Mouse (Mus musculus) gastrocnemius, postnatal 10 days (tissue): Measurements from ENCODE around the gene Crtac1. TPM values are rescaled to one million over a fixed set of nuclear protein-coding genes. Genes with fewer than 3 reads are reported as not detected.
A peak's percentile ranks its signal among the peaks of the same experiment; 100 is the strongest.

Experiments used
- DNase-seq: peaks from one replicate; pipeline ENCODE4 v3.0.0; 2021; ENCODE audit warnings: mixed read lengths
- total RNA-seq, 2 experiments: library from RNA; stranded (reverse); gene quantifications; 2 replicates each; pipeline ENCODE4 v1.2.3; 2021

The Crtac1 gene
- total RNA-seq, 2 experiments from 2014 or later, result 0.26 to 0.29 TPM

DNA sequence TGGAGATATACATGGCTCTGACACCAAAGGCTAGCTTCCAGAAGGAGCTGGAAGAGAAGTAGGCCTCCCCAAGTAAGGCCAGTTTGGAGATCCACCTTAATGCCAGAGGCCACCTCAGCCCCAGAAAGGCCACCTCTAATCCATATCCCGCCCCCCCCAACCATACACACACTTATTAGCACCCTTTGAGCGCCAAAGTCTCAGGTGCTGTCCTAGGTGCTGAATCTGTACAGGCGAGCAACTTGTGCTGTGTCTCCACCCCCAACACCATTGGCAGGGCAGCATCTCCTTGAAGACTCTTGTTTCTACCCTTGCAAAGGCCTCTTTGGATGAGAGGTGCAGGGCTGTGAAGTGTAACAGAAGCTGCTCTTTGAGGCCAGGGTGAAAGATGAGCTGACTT is 6.4 kb downstream of the Crtac1 start:
- DNase-seq, result peak; percentile 16

DNA sequence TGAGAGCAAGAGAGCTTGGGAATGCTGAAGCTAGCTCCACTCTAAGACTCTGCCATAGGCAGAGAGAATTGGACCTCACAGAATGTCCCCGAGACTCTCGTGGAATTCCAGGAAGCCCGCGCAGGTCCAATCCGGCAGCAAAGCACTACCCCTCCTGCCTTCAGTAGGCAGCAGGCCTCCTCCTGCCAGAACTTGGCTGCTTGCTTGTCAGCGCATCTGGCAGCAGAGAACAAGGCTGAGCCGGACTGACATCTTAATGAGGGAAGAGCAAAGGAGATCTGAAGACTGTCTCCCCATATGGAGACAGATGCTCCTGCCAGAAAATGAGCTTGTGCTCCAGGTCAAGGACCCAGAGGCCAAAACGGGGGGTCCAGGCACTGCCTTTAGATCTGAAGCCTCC is 16.5 kb downstream of the Crtac1 start:
- no peak for DNase-seq

DNA sequence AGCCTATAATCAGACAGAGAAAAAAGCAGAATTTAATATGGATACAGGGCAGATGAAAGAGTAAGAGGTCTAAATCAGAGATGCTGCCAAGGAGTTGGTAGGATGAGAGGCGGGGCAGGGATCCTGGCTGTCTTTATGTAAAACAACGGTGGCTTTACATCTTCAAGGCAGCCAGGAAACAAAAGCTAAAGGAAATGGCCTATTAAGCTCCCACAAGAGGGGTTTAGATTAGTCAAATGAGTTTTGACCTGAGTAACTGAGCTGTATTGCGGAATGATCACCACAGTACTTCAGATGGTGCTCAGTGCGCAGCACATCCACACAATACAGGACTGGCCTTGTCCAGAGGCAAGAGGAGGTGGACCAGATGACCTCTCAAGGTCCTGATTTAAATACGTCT is 21.7 kb downstream of the Crtac1 start:
- no peak for DNase-seq

DNA sequence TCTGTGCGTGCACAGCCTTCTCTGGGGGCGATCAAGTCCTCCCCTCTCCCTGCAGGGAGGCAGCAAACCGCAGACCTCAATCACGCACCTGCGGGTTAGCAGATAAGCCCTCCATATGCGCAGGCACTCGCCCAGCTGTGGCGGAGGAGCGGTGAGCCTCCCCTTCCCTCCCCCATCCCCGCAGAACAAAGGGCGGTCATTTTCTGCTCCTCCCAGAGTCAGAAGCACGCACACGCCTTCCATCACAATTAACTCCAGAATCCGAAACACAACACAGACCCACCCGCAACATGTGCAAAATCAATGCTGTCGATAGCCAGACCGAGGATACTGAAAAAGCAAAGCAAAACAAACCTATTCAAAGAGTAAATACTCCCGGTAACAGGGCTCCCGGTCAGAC is 22.4 kb downstream of the Crtac1 start:
- no peak for DNase-seq

DNA sequence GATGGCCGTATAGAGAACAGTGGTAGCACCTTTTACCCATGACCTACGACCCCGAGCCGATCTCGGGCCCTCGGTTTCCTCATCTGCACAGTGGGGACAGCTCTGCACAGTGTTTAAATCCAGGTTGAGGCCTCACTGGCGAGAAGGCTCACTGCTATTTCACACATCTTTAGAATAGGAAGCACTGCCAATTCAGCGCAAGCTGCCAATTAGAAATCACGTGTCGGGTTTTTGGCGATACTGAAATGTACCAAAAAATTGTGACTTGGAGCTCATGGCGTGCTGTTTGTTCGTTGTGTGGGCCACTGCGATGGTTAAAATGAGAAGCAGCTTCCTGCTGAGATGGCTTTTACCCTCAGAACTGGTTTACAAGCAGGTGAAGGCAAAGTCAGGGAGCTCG is 27.2 kb downstream of the Crtac1 start:
- DNase-seq, result no peak

DNA sequence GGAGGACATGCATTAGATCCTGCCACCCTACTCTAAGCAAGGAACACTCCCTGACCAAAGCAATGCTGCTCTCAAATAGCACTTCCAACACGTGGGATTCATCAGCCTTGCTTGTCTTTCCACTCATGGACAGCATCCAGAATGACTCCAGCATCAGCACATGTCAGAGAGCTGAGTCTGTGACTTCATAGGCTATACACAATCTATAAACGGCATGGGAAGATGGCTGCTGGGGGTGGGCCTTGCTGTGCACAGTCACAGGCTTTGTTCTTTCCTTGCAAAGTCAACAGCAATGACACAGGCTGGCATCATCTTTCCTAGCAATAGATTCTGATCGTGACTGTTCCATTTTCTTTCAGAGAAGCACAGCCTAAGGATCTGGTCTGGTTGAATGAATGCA is 31.6 kb downstream of the Crtac1 start:
- no peak for DNase-seq

DNA sequence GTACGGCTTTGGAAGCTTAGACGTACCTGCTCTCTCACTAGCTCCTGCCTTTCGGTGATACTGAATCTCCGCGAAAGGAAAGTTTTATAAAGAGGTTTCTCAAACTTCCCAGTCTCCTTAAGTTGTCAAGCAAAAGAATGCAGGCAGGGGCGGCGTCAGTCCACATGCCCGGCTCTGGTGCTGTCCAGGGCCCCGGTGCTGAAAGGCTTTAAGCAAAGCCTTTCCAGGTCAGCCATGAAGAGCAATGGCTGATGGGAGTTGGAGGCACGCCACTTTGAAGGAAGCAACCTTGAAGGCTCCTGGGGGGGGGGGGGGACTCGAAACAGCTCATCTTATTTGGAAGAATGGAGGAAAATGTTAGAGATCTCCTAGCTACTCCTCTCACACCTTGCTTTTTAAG is 34.3 kb downstream of the Crtac1 start:
- peak; percentile 54 for DNase-seq

DNA sequence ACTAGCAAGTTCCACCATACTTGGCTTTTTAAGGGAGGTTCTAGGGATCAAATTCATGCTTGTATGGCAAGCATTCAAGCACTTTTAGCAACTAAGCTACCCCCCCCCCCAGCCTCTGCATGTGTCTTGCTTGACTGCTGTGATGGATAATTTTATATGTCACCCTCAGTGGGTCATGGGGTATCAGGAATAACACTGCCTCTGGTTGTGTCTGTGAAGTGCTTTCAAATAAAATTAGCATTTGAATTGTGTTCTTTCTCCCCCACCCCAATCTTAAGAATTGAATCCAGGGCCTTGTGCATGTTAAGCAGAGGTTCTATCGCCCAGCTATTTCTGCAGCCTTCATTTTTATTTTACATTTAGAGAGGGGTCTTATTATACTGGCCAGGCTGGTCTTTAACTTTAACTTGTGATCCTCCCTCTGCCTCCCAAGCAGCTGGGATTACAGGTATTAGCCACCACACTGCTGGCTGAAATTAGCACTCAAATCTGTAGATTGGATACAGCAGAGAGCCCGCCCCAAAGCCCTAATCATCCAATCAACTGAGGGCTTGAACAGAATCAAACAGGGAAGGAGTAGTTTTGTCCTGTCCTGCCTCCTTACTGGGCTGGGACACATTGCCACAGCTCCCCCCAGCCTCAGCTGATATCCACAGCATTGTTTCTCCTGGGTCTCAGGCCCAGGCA is 36.6 kb downstream of the Crtac1 start:
- DNase-seq, result no peak

DNA sequence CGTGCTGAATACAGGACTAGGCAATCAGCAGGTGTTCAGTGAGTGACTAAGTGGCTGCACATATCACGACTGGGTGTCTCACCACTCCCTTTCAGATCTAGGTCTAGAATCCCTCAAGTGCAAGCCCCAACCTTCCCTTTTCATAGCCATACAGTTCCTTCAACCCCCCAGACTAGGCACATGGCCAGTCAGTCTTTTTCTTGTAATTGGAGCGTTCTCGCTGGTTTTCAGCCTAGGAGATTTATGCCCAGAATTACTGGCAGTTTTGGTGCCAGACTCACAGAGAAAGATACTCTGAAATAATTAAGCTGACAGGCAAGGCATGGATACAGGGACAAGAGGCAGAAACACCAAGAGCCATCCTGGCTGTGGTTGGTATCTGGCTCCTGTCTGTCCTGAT is 37.7 kb downstream of the Crtac1 start:
- DNase-seq, result no peak

DNA sequence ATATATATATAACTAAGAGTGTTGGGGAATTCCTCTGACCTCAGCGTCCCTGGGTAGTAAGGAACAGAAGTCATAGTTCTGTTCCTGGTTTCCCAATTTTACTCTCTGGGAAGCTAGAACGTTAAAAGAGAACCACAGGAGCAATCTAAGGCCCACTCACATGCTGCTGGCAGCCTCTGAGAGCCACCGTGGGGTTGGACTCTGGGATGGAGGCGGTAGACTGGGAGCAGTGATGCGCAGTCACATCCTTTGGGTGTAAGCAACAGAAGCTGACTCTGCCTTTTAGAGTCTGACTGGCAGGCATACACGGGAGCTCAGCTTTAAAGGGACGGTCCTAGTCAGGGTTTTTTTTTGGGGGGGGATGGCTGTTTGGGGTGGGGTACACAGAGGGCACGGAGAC is 39.5 kb downstream of the Crtac1 start:
- DNase-seq, result no peak

DNA sequence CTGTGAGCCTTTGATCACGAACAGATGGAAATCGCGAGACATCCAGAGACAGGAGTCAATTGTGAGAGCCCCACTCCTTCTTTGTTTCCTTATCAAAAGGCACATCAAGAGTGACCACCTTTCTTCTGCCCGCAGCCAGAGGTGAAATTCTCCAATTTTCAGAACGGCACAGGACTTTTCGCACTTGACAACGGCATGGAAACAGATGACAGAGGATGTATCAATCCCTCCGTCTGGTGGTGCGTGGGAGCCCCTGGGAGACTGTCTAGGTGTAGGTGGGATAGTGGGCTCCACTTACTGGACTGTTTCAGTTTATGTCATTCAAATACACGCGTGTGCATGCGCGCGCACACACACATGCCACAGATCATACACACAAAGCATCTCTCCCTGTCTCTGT is 42.0 kb downstream of the Crtac1 start:
- DNase-seq, result no peak

DNA sequence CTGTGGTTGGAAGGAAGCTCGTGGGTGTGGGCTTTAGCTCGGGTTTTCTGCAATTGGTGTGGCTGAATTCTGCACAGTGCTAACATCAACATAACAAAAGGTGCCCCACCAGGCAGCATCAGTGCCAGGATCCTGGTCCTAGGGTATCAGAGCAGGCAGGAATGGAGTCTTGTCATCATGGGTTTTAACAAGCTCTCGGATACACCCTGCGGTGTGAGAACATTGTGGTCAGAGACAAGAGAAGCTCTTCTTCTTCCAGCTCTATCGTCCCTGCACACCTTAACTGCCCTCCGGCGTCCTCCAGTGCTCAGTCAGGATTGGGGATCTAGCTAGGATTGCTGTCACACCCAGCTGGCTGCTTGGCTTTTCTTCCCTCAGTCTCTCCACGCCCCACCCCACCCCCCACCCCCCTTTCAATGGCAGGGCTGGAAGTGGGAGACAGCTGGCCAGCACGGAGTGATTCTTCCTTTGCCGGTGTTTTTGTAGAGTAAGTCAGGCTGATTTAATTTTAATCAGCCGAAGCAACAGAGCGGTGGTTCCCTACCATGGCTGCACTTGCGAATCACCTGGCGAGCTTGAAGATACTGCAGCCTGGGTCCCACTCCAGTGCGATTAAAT is 46.5 kb downstream of the Crtac1 start:
- DNase-seq, result no peak

DNA sequence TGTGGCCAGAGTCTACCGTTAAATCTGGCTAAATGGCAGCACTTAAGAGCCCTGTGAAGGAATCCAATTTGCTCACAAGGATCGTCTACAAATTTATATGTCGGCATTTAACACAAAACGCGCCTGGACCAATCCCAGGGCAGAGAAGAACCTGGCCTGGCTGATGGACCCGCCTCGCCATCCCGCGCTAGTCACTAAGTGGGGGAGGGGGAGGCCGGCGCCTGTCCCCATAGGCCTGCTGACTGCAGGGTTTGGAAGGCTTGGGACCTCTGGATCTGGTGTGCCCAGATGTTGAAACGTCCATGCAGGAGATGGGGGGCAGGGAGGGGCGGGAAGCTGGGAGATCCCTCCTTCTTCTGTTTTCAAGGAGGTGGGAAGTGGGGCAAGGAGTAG is 50.6 kb downstream of the Crtac1 start:
- no peak for DNase-seq

DNA sequence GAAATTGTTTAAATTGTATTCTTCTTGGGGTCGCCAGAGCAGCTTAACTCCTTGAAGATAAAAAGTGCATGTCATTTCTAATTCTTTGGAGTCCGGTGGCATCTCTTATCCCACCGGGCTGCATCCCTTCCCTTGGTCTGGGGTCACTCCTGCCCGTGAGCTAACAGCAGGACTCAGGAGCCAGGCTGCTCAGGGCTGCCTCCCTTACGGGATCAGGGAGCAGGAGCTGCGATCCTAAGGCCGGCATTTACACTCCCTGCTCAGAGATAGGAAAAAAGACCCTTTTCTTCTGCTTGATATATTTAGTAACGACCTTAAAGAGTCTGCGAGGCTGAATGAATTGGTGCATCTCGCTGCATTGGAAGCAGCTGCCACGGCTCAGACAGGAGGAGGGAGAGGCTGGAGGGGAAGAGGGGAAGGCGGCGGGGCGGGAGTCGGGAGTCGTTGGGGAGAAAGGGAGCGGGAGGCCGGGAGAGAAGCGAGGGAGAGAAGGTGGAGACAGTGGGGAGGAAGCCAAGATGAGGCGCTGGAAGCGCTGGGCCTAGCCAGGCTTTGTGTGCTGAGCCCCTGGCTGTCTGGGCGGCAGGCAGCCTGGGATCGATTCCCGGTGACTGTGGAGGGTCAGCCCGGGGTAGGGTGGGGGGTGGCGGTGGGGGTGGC is 51.1 kb downstream of the Crtac1 start:
- peak; percentile 10 for DNase-seq

DNA sequence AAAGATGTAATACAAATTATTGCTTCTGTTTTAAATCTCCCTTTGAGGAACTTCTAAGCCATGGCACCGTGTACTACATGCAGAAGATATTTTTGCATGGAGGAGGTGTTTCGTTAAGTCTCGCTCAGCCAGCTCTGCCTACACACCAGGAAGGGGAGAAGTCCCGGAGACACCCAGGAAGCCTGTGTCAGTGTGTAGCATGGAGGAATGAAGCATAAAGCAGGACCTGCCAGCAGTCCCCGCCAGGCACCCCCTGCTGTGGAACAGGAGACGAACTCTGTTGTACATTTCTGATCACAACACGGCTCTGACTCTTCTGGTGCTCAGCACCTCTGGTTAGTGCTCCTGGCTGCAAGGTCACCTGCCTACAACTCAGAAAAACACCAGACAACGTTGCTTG is 51.8 kb downstream of the Crtac1 start:
- no peak for DNase-seq

DNA sequence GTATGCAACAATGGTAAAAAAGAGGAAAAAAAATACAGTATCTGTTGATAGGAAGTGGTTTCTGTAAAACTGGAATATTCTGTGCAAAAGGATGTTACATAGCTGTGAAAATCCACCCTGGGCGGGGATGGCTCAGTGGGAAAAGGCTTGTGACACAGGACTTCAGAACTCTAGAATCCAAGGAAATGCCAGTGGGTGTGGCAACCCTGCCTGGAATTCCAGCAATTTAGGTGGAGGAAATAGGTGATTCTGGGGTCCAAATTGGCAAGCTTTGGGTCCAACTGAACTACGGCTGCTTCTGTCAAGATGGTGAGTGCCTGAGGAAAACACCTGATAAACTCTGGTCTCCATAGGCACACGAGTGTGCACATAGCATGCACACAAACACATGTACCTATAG is 54.4 kb downstream of the Crtac1 start:
- DNase-seq, result no peak

DNA sequence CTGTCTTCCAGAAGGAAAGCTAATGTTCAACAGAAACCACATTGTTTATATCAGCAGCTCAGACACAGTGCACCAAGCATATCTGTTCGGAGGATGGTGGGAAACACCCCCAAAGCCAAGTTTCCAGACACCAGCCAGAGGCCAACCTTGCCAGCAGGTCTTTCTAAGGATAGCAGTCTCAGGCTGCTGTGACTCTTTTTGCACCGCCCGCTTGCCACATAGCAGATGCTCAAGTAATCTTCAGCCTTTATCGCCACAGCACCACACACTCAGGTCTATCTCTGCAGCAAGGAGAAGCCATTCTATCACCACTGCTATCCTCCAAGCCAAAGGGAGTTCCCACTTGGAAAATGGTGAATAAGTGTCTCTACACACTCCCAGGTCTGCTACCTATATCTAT is 68.0 kb downstream of the Crtac1 start:
- DNase-seq, result no peak

DNA sequence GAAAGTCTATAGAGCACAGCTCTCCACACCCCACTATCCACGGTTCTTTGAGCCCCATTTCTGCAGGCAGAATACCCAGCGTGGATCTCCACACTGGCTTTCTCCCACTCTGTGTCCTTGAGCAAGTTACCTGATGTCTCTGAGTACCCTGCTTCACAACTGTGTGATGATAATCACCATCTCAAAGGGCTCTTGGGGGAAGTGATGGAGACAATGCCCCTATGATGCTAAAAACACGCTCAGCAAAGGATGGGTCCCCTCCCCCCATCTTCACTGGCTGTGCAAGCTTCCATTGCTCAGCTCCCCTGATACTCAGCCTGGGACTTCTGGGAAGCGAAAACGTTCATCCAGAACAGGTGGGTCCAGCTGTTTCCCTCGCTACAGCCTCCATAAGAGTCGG is 73.2 kb downstream of the Crtac1 start:
- DNase-seq, result no peak

DNA sequence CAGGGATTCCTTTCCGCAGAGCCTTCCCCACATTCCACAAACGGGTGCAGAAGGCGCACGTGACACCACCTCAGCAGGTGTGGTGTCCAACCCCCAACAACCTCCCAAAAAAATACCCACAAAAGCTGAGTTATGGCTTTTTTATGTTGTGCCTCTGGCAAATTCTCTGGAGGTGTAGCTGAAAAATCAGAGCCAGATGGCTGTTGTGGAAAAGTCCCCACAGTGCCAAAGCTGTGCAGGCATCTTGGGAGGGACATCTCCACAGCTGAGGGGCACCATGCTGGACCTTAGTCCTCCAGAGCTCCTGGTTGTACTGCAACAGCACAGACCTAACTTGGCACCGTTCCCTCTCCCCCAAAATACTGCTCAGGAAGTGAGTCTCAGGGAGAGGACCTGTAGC is 74.7 kb downstream of the Crtac1 start:
- DNase-seq, result no peak

DNA sequence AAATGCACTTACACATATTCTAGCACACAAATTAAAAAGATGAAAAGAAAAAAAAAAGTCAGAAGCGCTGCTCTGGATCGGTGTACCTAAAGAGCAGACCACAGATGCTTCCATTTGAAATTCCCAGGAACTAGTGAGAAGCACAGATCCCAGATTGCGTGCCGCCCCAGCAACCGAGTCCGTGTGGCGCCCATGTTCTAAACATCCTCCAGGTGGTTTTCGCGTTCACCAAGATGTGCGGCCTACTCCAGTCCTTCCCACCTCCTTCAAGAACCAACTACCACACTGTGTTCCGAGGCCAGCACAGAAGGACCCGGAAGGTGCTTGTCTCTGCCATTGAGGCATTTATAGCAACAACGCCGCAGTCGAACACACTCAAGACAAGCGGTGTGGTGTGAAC is 76.1 kb downstream of the Crtac1 start:
- DNase-seq, result no peak

DNA sequence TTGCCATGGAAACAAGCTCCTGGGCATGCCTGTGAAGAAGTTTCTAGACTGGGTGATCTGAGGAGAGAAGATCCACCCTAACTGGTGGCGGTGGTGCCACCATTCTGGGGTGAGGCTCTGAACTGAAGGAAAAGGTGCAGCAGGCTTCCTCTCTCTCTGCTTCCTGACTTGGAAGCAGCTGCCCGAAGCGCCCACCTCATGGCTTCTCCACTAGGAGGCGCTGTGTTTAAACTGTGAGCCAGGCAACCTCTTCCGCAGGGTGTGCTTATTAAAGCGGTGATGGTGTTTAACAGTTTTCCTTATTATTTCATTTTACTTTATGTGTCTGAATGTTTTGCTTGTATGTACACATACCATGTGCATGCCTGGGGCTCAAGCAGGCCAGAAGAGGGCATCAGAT is 90.4 kb downstream of the Crtac1 start:
- DNase-seq, result peak; percentile 23

DNA sequence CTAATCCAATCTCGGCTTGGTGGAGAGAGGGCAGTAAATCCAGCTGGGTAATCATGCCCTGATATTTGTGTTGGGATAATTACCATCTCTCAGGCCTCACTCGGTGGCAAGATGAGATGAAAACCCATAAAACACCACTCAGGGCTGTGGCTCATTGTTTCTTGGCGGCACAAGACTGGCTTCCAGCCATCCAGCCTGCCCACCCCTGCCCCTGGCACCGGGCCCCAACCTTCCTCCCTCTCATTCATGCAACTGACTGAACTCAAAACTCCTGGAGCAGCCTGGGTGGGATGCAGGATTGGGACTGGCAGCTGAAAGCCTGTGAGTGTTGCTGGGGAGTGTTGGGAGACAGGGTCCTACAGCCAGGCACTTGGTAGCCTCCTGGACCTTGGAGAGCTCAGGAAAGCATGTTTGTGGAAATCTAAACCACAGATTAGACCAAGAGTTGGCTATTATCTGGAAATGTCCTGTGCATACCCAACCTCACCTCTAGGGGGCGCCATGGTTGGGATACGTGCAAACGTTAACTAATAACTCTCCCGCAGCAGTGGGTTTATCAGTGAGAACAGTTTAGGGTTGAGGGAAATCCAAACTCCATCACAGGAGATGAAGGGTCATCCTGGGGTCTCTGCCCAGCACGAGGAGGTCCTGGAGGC is 99.4 kb downstream of the Crtac1 start:
- DNase-seq, result no peak

DNA sequence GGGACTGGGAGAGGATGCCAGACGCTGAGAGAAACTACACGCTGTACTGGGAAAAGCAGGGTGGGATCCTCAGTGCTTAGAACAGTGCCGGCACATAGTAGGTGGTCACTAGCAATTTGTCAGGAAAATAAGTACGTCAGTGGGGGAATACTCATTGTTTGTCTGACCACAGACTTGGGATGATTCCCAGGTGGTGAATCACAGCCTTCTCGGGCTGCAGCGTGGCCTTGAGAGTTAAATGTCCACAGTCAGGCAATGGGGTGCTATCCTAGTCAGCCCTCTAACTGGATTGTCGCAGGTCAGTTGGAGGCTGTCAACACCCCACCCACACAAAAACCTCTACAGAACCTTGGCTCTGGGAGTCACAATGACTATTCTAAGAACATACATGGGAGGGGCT is 100.1 kb downstream of the Crtac1 start:
- no peak for DNase-seq

DNA sequence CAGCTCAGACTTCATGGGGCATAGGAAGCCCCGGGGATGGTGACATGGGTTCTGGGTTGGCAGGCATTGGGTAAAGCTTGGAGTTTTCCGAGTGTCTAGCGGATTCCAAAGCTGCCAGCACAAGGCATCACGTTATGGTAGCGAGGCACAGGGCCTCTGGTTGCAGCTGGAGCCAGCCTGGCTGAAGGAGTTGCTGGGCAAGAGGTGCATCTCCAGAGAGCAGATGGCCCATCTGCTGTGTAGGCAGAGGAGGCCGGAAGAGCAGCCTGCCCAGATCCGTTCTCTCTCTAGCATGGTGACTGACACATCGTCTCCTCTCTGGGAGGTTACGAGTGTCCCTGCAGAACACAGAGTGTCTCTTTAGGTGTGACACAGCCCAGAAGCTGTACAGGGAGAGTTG is 103.4 kb downstream of the Crtac1 start:
- no peak for DNase-seq
